Mouse (Mus musculus): ENCODE data around the gene Slc6a2. TPM values are rescaled to one million over a fixed set of nuclear protein-coding genes. Genes with fewer than 3 reads are reported as not detected.

Gene Slc6a2
- polyA plus RNA-seq (2017; shearing (Covaris generic)): not detected

GRCm38 (mm10) chr8:92959779-92960178, at the start of gene Slc6a2:
Gene Slc6a2 (plus strand): TSS chr8:92960079.

GRCm38 (mm10) chr8:93048092-93048491, 88.2 kb downstream of the Slc6a2 start, which contains the start of gene Ces1a:
Gene Ces1a (minus strand): TSS chr8:93048192.

Other genes with a start within 250 kb of the Slc6a2 start
- not detected for gene Mmp2, start 132.8 kb upstream of the Slc6a2 start, polyA plus RNA-seq (2017; shearing (Covaris generic))
- gene Lpcat2, start 104.7 kb upstream of the Slc6a2 start, polyA plus RNA-seq (2017; shearing (Covaris generic)): 1.3 TPM
- not detected for gene Capns2, start 58.7 kb upstream of the Slc6a2 start, polyA plus RNA-seq (2017; shearing (Covaris generic))
- gene Ces1a, start 88.1 kb downstream of the Slc6a2 start, polyA plus RNA-seq (2017; shearing (Covaris generic)): not detected
- gene Ces1b, start 119.9 kb downstream of the Slc6a2 start, polyA plus RNA-seq (2017; shearing (Covaris generic)): not detected
- gene Ces1c, start 171.2 kb downstream of the Slc6a2 start, polyA plus RNA-seq (2017; shearing (Covaris generic)): not detected
- gene Ces1d, start 237.8 kb downstream of the Slc6a2 start, polyA plus RNA-seq (2017; shearing (Covaris generic)): not detected

Measured in CD4-positive, CD25-positive, alpha-beta regulatory T cell (primary cell).